Mouse (Mus musculus) hindbrain, embryonic 14.5 days (tissue): ENCODE results near the gene Cpz. TPM values are rescaled to one million over a fixed set of nuclear protein-coding genes. Genes with fewer than 3 reads are reported as not detected.
A peak's percentile ranks its signal among the peaks of the same experiment; 100 is the strongest.

Experiments
- ATAC-seq: fragments of 200-750 bp; cut with Nextera tagmentation; 2 replicates; pipeline ENCODE4 v1.8.0; 2017; ENCODE audit warnings: moderate number of reproducible peaks, mild to moderate bottlenecking, moderate TSS enrichment, moderate library complexity; ENCODE audit not compliant: low FRiP score
- DNase-seq: peaks from one replicate; pipeline ENCODE4 v3.0.0-alpha.2; 2015; ENCODE audit warnings: low spot score
- H3K27ac ChIP-seq: fragments of 300-500 bp; sonication (generic); 2 replicates; pipeline ENCODE4 v1.5.1; 2014; ENCODE audit warnings: mild to moderate bottlenecking, moderate library complexity
- H3K27me3 ChIP-seq: fragments of 300-500 bp; sonication (generic); 2 replicates; pipeline ENCODE4 v1.6.1; 2014; ENCODE audit warnings: mild to moderate bottlenecking, low read length, mixed read lengths; ENCODE audit not compliant: control insufficient read depth, insufficient read depth
- H3K36me3 ChIP-seq: fragments of 300-500 bp; sonication (generic); replicated peaks from 2 replicates; pipeline ENCODE4 v1.6.1; 2014; ENCODE audit not compliant: control insufficient read depth, insufficient read depth
- H3K4me1 ChIP-seq: fragments of 300-500 bp; sonication (generic); replicated peaks from 2 replicates; pipeline ENCODE4 v1.6.1; 2014; ENCODE audit warnings: antibody characterized with exemption, low read length, mixed read lengths; ENCODE audit not compliant: control insufficient read depth, insufficient read depth
- H3K4me2 ChIP-seq: fragments of 300-500 bp; sonication (generic); replicated peaks from 2 replicates; pipeline ENCODE4 v1.6.1; 2014; ENCODE audit warnings: mild to moderate bottlenecking, moderate library complexity
- H3K4me3 ChIP-seq: fragments of 300-500 bp; sonication (generic); replicated peaks from 2 replicates; pipeline ENCODE4 v1.5.1; 2014; ENCODE audit warnings: mild to moderate bottlenecking, low read length
- H3K9ac ChIP-seq: fragments of 300-500 bp; sonication (generic); 2 replicates; pipeline ENCODE4 v1.6.1; 2014
- H3K9me3 ChIP-seq: fragments of 300-500 bp; sonication (generic); 2 replicates; pipeline ENCODE4 v1.6.1; 2016; ENCODE audit warnings: low read length; ENCODE audit not compliant: control insufficient read depth
- WGBS: fragments of 180-500 bp; shearing (Covaris S2); extraction: QIAGEN DNeasy Blood & Tissue Kit; methylation state at CpG from one replicate; pipeline ENCODE4 v1.1.7; 2014; 5-methylcytosine and 5-hydroxymethylcytosine counted together
- polyA plus RNA-seq: library from polyadenylated mRNA; unstranded; fragments of >200 nt; fragmentation: Nextera tagmentation; extraction: Ambion mirVana; gene quantifications from 2 replicates; pipeline ENCODE4 v1.2.1, GENCODE M21; 2014

The Cpz gene
- polyA plus RNA-seq, 1 experiment from 2014 or later = 1.0 TPM

DNA sequence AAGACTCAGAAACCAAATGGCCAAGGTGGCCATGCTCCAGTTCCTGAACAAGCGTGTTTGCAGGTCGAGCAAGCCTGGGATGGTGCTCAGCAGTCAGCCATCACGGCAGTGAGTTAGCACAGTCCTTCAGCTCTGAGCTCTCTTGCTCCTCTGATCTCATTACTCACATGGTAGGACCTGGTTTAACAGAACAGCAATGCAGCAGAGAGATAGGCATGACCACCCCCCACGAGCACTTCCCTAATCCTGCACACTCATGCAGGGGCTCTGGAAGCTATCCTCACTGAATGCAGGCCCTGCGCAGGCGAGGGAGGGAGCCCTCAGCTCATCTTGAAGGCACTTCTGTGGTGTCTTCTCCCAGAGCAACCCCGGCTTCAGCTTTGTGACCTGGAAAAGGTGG lies 30.9 kb upstream of the Cpz start:
- H3K27ac ChIP-seq = no peak overlapping the region
- H3K4me2 ChIP-seq = no peak overlapping the region
- H3K36me3 ChIP-seq = peaks cover 49% of the 10 kb centered on the region
- H3K4me1 ChIP-seq = no peaks in the 10 kb centered on the region
- ATAC-seq = no peak
- no peak for DNase-seq
- no peak overlapping the region for H3K4me3 ChIP-seq
- H3K9me3 ChIP-seq = no peaks in the 10 kb centered on the region
- WGBS = 94% methylated on average over 7 of the region's 7 CpGs
- no peaks in the 10 kb centered on the region for H3K27me3 ChIP-seq
- H3K9ac ChIP-seq = no peak overlapping the region

DNA sequence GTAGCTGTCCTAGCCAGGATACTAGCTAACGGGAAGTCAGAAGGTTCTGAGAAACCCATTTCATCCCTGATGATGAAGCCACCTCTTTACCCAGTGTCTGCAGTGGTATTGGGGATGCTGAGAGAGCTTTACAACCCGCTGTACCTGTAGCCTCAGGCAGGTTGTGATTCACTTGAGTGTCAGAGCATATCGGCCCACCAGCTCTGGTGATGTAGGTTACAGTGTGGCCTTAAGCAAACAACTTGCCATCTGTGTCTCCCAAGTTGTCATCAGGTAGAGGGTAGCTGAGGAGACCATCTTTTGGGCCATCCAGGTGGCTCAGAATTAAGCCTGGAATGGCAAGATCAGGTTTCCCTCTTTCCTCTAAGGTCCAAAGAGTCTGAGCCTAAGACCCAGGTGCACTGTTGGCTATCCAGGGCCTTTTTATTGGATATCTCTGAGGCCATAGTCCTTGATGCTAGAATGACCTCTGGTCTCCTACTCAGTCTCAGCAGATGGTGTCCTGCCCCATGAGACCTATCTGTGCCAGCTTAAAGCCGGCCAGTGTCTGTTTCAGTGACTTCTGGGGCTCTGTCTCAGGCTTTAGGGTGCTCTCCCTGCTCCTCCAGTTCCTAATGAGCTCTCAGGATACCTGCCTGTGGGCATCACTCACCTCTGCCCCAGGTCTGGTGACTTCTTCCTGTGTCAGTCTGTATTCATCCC lies 27.5 kb upstream of the Cpz start:
- H3K9ac ChIP-seq = no peak overlapping the region
- no peak for ATAC-seq
- H3K4me1 ChIP-seq = no peaks in the 10 kb centered on the region
- no peak for DNase-seq
- H3K9me3 ChIP-seq = no peaks in the 10 kb centered on the region
- peaks cover 28% of the 10 kb centered on the region for H3K36me3 ChIP-seq
- H3K27ac ChIP-seq = no peak overlapping the region
- no peak overlapping the region for H3K4me2 ChIP-seq
- 82% methylated on average over 4 of the region's 4 CpGs for WGBS
- H3K4me3 ChIP-seq = no peak overlapping the region
- H3K27me3 ChIP-seq = no peaks in the 10 kb centered on the region

DNA sequence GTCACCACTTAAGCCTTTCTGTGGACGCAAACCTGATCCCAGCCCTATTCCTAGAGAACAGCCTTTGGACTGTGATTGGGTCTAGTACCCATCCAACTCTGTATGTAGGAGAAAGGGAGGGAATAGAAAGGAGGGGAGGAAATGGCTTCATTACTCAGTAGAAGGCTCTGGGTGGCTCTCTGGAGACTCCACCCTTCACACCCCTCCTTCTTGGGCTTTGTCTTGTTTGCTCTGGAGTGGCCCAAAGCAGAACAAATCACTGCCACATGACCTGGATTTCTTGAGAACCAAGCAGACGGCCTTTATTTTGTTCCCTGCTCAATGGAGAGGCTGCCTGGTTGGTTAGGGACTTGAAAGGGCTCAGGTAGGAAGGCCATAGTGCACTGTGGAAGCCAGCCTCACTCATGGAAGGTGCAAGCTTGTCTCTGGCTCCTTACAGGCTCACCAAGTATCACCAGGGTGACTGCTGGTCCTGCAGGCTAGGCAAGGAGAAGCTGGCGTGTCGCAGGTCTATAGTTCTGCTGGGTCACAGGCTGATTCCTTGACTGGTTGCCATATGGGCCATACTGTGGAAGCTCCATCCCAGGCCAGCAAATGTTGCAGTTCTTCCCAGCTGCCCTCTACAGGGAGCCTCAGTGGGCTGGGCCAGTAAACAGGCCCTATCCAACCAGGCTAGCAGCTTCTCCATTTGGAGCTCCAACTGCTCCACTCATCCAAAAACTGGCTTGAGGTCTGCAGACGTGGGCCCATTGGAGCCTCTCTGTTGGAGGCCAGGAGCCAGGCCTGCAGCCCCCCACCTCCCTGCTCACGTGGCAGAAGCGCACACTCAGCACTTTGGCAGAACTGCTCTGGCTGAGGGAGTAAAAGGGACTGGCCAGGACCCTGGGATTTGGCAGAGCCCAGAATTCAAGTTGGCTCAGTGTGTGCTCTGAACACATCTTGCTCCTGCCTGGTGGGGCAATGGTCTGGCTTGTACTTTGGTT lies 26.6 kb upstream of the Cpz start:
- Histone ChIP-seq H3K4me1 (no peaks in the 10 kb centered on the region), H3K4me2 (no peak overlapping the region), H3K27ac (no peak overlapping the region), H3K4me3 (no peak overlapping the region), H3K27me3 (no peaks in the 10 kb centered on the region), H3K9me3 (no peaks in the 10 kb centered on the region), H3K9ac (no peak overlapping the region), H3K36me3 (peaks cover 20% of the 10 kb centered on the region)
- peak; percentile 37; the same call in 1 of the 2 replicates for ATAC-seq
- no peak for DNase-seq
- WGBS = 45% methylated on average over 7 of the region's 7 CpGs

DNA sequence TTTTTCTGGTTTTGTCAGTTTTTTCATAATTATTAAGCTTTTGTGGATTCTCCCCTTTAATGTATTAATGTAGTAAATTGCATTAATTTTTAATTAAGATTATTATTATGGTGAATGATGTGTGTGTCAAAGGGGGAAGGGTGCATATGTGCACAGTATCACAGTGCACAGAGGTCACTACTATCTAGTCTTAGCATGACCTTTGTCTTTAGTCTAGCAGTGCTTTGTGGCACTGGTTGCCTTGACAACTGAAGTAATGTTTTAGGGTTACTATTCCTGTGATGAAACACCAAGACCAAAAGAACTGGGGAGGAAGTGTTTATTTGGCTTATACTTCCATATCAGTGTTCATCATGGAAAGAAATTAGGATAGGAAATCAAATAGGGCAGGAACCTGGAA lies 20.6 kb upstream of the Cpz start:
- no peak overlapping the region for H3K4me3 ChIP-seq
- no peak overlapping the region for H3K4me2 ChIP-seq
- no peak overlapping the region for H3K9ac ChIP-seq
- no peak for ATAC-seq
- no peak overlapping the region for H3K27ac ChIP-seq
- H3K27me3 ChIP-seq = no peaks in the 10 kb centered on the region
- no peaks in the 10 kb centered on the region for H3K9me3 ChIP-seq
- H3K4me1 ChIP-seq = no peaks in the 10 kb centered on the region
- DNase-seq = no peak
- H3K36me3 ChIP-seq = no peaks in the 10 kb centered on the region

DNA sequence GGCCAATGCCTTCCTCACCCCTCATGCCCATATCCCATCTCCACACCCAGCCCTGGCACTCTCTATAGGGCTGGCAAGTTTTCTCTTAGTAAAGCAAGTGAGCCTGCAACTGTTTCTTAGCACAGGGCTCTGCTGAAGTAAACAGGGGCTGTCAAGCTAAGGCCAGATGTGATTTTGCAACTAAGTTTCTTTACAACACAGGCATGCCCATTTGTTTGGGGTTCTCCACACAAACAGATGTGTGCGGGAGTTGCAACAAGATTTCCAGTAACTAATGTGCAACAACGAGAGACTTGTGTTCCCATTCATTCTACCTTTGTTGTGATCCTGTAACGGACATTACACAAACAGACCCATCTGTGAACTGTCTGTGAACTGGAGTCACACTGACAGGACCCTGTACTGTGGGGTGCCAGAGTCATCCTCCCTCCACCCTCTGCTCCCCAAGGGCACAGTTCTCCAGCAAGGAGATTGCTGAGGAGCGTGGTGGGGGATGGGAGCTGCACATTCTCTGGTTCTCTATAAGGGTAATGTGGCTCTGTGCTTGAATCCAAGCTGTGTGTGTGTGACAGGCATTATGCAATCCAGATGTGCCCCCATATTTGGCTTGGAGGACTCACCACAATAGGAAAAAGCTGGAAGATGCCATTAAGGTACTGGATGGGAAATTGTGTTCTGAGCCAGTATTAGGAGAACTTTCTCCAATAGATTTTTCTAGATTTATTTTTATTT lies 15.7 kb upstream of the Cpz start:
- H3K9ac ChIP-seq = no peak overlapping the region
- DNase-seq (no peak), ATAC-seq (no peak)
- whole genome bisulfite sequencing = 80% methylated on average over 4 of the region's 4 CpGs
- H3K9me3 ChIP-seq = no peaks in the 10 kb centered on the region
- H3K36me3 ChIP-seq = no peaks in the 10 kb centered on the region
- H3K4me2 ChIP-seq = no peak overlapping the region
- H3K4me3 ChIP-seq = no peak overlapping the region
- no peaks in the 10 kb centered on the region; the same call in 1 of the 2 replicates for H3K4me1 ChIP-seq
- no peaks in the 10 kb centered on the region for H3K27me3 ChIP-seq
- no peak overlapping the region for H3K27ac ChIP-seq

DNA sequence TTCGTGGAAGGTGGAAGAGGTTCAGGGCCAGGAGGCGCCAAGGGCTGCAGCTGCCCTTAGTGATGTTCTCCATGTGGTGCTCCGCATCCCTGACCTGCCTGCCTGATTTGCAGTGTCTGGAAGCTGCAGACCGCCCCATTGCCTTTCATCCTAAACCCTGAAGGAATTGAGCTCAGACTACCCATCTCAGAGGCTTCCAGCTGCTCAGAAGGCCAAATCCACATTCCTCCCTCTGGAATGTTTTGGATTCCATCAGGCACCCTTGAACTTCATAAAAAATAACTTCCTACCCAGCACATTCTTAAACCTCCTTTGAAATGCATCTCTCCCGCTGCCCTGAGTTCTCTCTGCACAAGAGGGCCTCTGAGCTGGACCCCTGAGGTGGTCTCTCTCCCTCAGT lies 15.1 kb upstream of the Cpz start:
- Histone ChIP-seq H3K36me3 (no peaks in the 10 kb centered on the region), H3K4me2 (no peak overlapping the region), H3K4me3 (no peak overlapping the region), H3K4me1 (no peaks in the 10 kb centered on the region; the same call in 1 of the 2 replicates), H3K27me3 (no peaks in the 10 kb centered on the region), H3K27ac (no peak overlapping the region), H3K9me3 (no peaks in the 10 kb centered on the region), H3K9ac (no peak overlapping the region)
- ATAC-seq (no peak), DNase-seq (no peak)
- WGBS = 63% methylated on average over 5 of the region's 5 CpGs

DNA sequence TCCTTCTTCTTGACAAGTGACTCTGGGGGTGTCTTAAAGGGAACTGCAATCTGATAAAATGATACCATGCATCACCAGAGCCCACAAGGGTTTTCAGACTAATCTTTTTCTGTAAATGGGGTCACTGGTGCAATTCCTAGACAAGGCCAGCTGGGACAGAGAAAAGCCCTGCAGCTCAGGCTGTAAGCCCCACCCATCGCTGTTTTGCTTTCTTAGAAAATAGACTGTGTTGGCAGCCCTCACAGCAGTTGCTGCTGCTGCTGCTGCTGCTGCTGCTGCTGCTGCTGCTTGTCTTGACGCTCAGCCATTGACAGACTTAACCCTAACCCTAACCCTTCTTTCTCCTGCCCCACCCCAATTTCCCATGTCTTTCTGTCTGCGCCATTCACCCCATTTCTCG lies 14.1 kb upstream of the Cpz start:
- WGBS = 63% methylated on average over 4 of the region's 4 CpGs
- H3K4me1 ChIP-seq = no peaks in the 10 kb centered on the region; the same call in 1 of the 2 replicates
- no peak for DNase-seq

DNA sequence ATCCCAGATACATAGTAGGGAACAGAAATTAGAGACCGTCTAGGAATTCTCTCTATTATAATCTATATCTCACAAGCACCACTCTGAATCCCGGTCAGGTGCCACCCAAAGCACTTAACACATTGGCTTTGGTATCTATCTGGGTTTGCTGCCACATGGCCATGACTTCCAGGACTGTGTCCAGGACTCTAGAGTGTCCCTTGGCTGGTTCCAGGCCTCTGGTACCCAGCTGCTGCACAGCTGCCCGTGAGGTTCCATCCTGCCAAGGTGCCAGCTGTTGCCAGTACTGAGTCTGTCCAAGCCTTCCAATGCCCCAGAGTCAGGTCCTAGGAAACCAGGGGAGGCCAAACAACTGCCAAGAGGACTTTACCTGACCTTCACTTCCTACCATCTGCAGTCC lies 12.5 kb upstream of the Cpz start:
- no peak for DNase-seq

More for the DNA sequence above, 14.1 kb upstream of the Cpz start:
- Histone ChIP-seq H3K9me3 (no peaks in the 10 kb centered on the region), H3K4me3 (no peak overlapping the region), H3K36me3 (no peaks in the 10 kb centered on the region), H3K27me3 (no peaks in the 10 kb centered on the region), H3K4me2 (no peak overlapping the region), H3K9ac (no peak overlapping the region), H3K27ac (no peak overlapping the region)
- ATAC-seq = no peak

DNA sequence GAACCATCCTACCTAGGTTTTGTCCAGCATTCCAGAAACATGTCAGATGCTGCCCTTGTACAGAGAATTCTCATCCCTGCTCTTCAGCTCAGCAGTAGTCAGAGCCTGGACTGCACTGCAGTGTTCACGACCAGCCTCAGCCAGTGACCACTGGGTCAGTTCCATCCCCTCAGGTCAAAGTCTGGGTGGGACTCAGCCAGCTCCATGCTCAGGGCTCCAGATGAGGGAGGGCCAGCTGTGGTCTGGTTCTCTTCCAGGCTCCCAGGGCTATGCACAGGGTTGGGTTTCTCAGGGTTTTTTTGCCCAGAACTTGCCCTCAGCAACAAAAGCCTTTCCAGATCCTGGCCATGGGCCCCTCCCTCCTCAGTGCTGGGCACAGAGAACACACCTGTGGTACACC lies 12.0 kb upstream of the Cpz start:
- no peak for ATAC-seq
- WGBS = 80% methylated on average over 1 of the region's 1 CpGs
- H3K27me3 ChIP-seq = no peaks in the 10 kb centered on the region

More for the DNA sequence above, 12.5 kb upstream of the Cpz start:
- Histone ChIP-seq H3K27ac (no peak overlapping the region), H3K27me3 (no peaks in the 10 kb centered on the region), H3K9ac (no peak overlapping the region), H3K36me3 (no peaks in the 10 kb centered on the region), H3K4me2 (no peak overlapping the region), H3K4me1 (no peaks in the 10 kb centered on the region; the same call in 1 of the 2 replicates), H3K4me3 (no peak overlapping the region), H3K9me3 (no peaks in the 10 kb centered on the region)
- no peak for ATAC-seq
- WGBS = 93% methylated on average over 3 of the region's 3 CpGs

More for the DNA sequence above, 12.0 kb upstream of the Cpz start:
- Histone ChIP-seq H3K4me1 (no peaks in the 10 kb centered on the region; the same call in 1 of the 2 replicates), H3K4me3 (no peak overlapping the region), H3K9ac (no peak overlapping the region), H3K4me2 (no peak overlapping the region), H3K9me3 (no peaks in the 10 kb centered on the region), H3K27ac (no peak overlapping the region), H3K36me3 (no peaks in the 10 kb centered on the region)
- DNase-seq = no peak
